Mouse (Mus musculus) ES-E14 (cell line): ENCODE data around the gene Hoxb4. TPM values are rescaled to one million over a fixed set of nuclear protein-coding genes. Genes with fewer than 3 reads are reported as not detected.

Experiments used
- DNase-seq: peaks from one replicate; pipeline ENCODE4 v3.0.0-alpha.2; 2013; ENCODE audit warnings: low read depth, low spot score
- H3K27ac ChIP-seq: 2 replicates; pipeline ENCODE4 v1.5.1; 2012; ENCODE audit warnings: low read depth, mild to moderate bottlenecking, low read length, moderate library complexity, mixed read lengths; ENCODE audit not compliant: poor library complexity, insufficient read depth, severe bottlenecking
- H3K36me3 ChIP-seq: 2 replicates; pipeline ENCODE4 v1.6.1; 2012; ENCODE audit warnings: mild to moderate bottlenecking, low read length, moderate library complexity, mixed read lengths; ENCODE audit not compliant: control insufficient read depth, poor library complexity, insufficient read depth, severe bottlenecking
- H3K4me1 ChIP-seq, 2 experiments: fragments of 150-350 bp in 1 of 2; sonication (generic) in 1 of 2; 2 replicates each; pipeline ENCODE4 v1.6.1; 2012; ENCODE audit warnings: low read length in 2 of 2, mild to moderate bottlenecking in 1 of 2, mixed read lengths in 1 of 2; ENCODE audit not compliant: control insufficient read depth in 2 of 2, insufficient read depth in 2 of 2, poor library complexity in 1 of 2
- H3K4me3 ChIP-seq, 2 experiments: fragments of 150-350 bp in 1 of 2; sonication (generic) in 1 of 2; 2 replicates each; pipeline ENCODE4 v1.5.1; 2012; ENCODE audit warnings: low read length in 2 of 2, low read depth in 1 of 2, mild to moderate bottlenecking in 1 of 2, mixed read lengths in 1 of 2; ENCODE audit not compliant: insufficient read depth in 1 of 2, poor library complexity in 1 of 2, severe bottlenecking in 1 of 2
- H3K9ac ChIP-seq: 2 replicates; pipeline ENCODE4 v1.6.1; 2012; ENCODE audit warnings: low read depth, mild to moderate bottlenecking, low read length, mixed read lengths; ENCODE audit not compliant: poor library complexity, insufficient read depth, severe bottlenecking
- H3K9me3 ChIP-seq: fragments of 150-350 bp; sonication (generic); 2 replicates; pipeline ENCODE4 v1.6.1; 2012; ENCODE audit warnings: low read depth, mild to moderate bottlenecking, low read length; ENCODE audit not compliant: control insufficient read depth, insufficient read depth
- CHD2 ChIP-seq: IDR thresholded peaks from 2 replicates; pipeline ENCODE4 v1.6.1; 2014; ENCODE audit warnings: mild to moderate bottlenecking, low read depth, low read length, inconsistent platforms
- HCFC1 ChIP-seq: IDR thresholded peaks from 2 replicates; pipeline ENCODE4 v1.6.1; 2012; ENCODE audit warnings: low read length, inconsistent platforms, borderline replicate concordance; ENCODE audit not compliant: insufficient read depth
- MAFK ChIP-seq: IDR thresholded peaks from 2 replicates; pipeline ENCODE4 v1.6.1; 2014; ENCODE audit warnings: mild to moderate bottlenecking, low read depth, low read length, inconsistent platforms; ENCODE audit not compliant: insufficient read depth
- ZC3H11A ChIP-seq: IDR thresholded peaks from 2 replicates; pipeline ENCODE4 v1.6.1; 2012; ENCODE audit warnings: low read depth, mild to moderate bottlenecking, inconsistent platforms, low read length, borderline replicate concordance
- ZNF384 ChIP-seq: IDR thresholded peaks from 2 replicates; pipeline ENCODE4 v1.6.1; 2012; ENCODE audit warnings: low read depth, low read length, inconsistent platforms
- in situ Hi-C, 2 experiments: fragments of 600-800 bp; cut with MboI; formaldehyde crosslinking; loops; one replicate each; pipeline ENCODE4 v1.15.1; 2025; ENCODE audit warnings: low sequenced_read_pairs in 2 of 2, inconsistent platforms in 1 of 2; ENCODE audit not compliant: unreplicated experiment in 2 of 2
- total RNA-seq: library from RNA; depleted of rRNA; stranded (reverse); fragments of 300-350 nt; gene quantifications from 2 replicates; pipeline ENCODE4 v1.2.3, GENCODE M21; 2012

Hoxb4 gene
- total RNA-seq, 1 experiment: 1.2 TPM

- peaks cover 0 to 5% of the 10 kb centered on the region in 2 experiments; a peak in 1 of 4 replicates for H3K4me1 ChIP-seq
- DNase-seq: no peak
- H3K9ac ChIP-seq: no peak overlapping the region
- no peak overlapping the region for H3K27ac ChIP-seq
- TF ChIP-seq ZNF384: no peak
- TF ChIP-seq MAFK: no peak
- no peak for TF ChIP-seq CHD2
- TF ChIP-seq ZC3H11A: no peak
- no peak for TF ChIP-seq HCFC1
- in situ Hi-C loops: loop anchor here in 1 of 2 experiments (10.0 kb wide), 1 partner anchor 57 kb away; the partner anchor contains the start of gene Hoxb6
- H3K4me3 ChIP-seq: no peak overlapping the region
- no peaks in the 10 kb centered on the region for H3K36me3 ChIP-seq
- no peaks in the 10 kb centered on the region for H3K9me3 ChIP-seq
Measured at GRCm38 (mm10) chr11:96351312-96351711, 33.2 kb downstream of the Hoxb4 start.

DNA sequence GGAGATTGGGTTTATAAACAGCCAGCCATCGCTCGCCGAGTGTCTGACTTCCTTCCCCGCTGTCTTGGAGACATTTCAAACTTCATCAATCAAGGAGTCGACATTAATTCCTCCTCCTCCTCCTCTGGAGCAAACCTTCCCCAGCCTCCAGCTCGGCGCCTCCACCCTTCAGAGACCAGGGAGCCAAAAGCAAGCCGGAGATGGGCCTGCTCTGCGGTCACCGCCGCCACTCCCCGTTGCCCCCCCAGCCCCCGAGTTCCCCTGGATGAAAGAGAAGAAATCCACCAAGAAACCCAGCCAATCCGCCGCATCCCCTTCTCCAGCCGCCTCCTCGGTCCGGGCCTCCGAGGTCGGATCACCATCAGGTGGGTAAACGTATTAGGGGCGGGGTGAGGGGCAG, 33.8 kb downstream of the Hoxb4 start:
- in situ Hi-C loops: loop anchor here in 1 of 2 experiments (10.0 kb wide), 1 partner anchor 57 kb away; the partner anchor contains the start of gene Hoxb6
- Histone ChIP-seq H3K9ac (no peak overlapping the region), H3K9me3 (no peaks in the 10 kb centered on the region), H3K4me1 (peaks cover 0 to 5% of the 10 kb centered on the region in 2 experiments; a peak in 1 of 4 replicates), H3K27ac (no peak overlapping the region), H3K4me3 (peak overlapping the region in 1 of 2 experiments; percentile 4; a peak in 1 of 4 replicates), H3K36me3 (no peaks in the 10 kb centered on the region)
- no peak for TF ChIP-seq HCFC1
- no peak for DNase-seq

DNA sequence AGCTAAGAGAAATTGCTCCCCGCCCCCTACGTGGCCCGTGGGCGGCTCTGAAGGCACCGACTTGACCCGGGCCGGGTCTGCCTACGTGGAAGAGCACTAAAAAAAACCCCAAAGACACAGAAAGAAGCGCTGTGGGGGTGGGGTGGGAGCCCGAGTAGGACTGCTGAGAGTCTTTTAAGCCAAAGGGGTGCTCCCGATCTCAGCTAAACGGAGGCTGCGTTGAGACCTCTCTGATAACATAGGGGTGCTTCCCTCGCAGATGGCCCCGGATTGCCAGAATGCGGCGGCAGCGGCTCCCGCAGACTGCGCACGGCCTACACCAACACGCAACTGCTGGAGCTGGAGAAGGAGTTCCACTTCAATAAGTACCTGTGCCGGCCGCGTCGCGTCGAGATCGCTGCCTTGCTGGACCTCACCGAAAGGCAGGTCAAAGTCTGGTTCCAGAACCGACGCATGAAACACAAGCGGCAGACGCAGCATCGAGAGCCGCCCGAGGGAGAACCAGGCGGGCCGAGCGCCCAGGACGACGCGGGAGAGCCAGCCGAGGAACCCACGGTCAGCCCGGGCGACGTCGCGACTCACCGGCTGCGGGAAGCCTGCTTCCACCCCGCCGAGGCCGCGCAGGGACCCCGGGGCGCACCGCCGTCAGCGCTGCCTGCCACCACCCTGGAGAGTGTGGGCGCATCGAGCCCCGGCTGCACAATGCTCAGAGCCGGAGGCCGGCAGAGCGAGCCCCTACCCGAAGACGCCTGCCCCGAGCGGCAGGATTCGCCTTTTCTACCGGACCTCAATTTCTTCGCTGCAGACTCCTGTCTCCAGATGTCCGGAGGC, 34.8 kb downstream of the Hoxb4 start:
- Histone ChIP-seq H3K4me1 (peaks cover 0 to 5% of the 10 kb centered on the region in 2 experiments; a peak in 1 of 4 replicates), H3K36me3 (no peaks in the 10 kb centered on the region), H3K9me3 (no peaks in the 10 kb centered on the region), H3K4me3 (peak overlapping the region; percentile 18 to 42; a peak in 3 of 4 replicates), H3K9ac (peak overlapping the region; percentile 48; the same call in 1 of the 2 replicates), H3K27ac (no peak overlapping the region)
- in situ Hi-C loops: loop anchor here in 1 of 2 experiments (10.0 kb wide), 1 partner anchor 58 kb away; the partner anchor contains the start of gene Hoxb6
- TF ChIP-seq CHD2 (no peak), MAFK (no peak), HCFC1 (no peak), ZNF384 (no peak), ZC3H11A (no peak)
- DNase-seq: no peak

DNA sequence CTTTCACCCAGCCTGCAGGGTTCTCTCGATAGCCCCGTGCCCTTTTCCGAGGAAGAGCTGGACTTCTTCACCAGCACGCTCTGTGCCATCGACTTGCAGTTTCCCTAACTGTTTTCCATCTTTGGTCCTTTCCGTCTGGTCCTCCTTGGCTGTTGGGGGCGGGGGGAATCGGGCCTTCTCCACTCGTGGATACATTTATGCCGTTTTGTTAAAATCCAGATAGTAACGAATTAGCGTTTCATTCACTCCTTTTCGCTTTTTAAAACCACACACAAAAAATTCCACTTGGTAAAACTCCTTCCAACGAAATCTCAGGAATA, 35.4 kb downstream of the Hoxb4 start:
- H3K27ac ChIP-seq: no peak overlapping the region
- peaks cover 0 to 5% of the 10 kb centered on the region in 2 experiments; a peak in 1 of 4 replicates for H3K4me1 ChIP-seq
- no peak for DNase-seq
- in situ Hi-C loops: loop anchor here in 1 of 2 experiments (10.0 kb wide), 1 partner anchor 59 kb away; the partner anchor contains the start of gene Hoxb6
- H3K4me3 ChIP-seq: no peak overlapping the region
- H3K36me3 ChIP-seq: no peaks in the 10 kb centered on the region
- no peaks in the 10 kb centered on the region for H3K9me3 ChIP-seq
- no peak overlapping the region for H3K9ac ChIP-seq
- TF ChIP-seq MAFK: no peak
- no peak for TF ChIP-seq HCFC1
- no peak for TF ChIP-seq ZC3H11A
- no peak for TF ChIP-seq ZNF384
- no peak for TF ChIP-seq CHD2
